Mouse (Mus musculus) bone marrow, adult 2 months (tissue): ENCODE measurements around the gene Gm973.

Source experiments
- CTCF ChIP-seq: fragments of 200-500 bp; IDR thresholded peaks from 2 replicates; pipeline ENCODE4 v1.5.1; 2011; ENCODE audit warnings: low read length, control low read depth; ENCODE audit not compliant: control insufficient read depth, insufficient read depth
- POLR2A ChIP-seq: fragments of 200-500 bp; IDR thresholded peaks from 2 replicates; pipeline ENCODE4 v1.6.1; 2011; ENCODE audit warnings: low read depth, mild to moderate bottlenecking, control low read depth, low read length, borderline replicate concordance; ENCODE audit not compliant: control insufficient read depth

DNA sequence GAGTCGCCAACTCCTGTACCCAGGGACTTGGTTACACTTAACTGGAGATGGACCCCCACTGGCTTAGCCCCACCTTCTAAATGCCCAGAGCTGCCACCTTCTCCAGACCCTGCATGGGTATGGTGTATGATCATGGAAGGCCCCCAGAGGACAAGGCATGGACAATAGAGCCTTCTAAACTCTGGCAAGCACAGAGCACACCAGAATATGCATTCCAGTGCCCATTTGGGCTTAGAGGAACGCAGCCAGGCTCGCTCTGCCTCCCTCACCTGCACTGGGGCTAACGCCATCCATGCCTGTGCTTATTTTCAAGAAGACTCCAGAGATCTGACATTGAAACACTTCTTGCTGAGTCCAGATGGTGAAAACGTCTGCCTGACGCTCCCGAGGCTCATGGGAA, 50.2 kb downstream of the Gm973 start:
- TF ChIP-seq CTCF: no peak
- no peak for TF ChIP-seq POLR2A
